Mouse (Mus musculus): ENCODE data around the gene Ngdn.

DNA sequence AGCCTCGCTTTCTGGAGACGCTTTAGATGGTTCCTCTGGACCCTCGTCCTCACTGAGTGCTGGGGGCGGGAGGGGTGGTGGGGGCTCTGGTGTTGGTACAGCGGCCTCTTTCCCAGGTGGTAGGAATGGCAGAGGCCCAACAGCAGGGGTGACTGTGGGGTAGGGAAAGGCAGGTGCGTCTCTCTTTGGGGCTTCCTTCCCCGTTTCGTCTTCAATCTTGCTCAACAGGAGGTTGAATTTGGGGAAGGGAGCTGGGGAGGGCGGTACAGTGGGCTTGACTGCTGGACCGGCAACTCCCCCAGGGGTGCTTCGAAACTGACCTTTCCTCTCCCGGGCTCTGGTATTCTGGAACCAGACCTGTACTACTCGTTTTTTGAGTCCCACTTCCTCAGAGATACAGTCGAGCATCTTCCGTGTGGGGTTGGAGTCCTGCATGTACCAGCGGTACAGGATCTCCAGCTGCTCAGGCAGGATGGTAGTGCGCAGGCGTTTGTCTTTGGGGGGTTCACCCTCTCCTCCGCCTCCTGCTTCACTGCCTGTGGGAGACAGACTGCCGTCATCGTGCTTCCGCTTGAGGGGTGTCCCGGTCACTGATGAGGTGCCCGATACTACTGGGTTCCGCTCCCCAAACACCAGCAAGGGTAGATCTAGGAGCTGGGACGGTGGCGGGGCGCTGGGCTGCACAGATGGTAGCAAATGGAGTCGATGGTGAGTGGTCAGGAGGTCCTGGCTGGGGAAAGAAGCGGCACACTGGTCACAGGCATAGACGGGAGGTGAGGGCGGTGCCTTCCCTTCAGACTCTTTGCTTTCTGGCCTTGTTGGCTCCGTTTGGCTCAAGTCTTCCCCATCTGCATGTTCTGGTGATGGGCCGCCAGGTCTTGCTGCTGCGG is 49.5 kb downstream of the Ngdn start:
- no peak for TF ChIP-seq CTCF (conservative IDR thresholded peaks at IDR 0.05; ENCODE audit: insufficient read depth, insufficient read length, low read depth, low read length)
- no peak for TF ChIP-seq POLR2A (IDR thresholded peaks at IDR 0.05; ENCODE audit: low read depth, low read length)

All from kidney, adult 2 months (tissue).